Mouse (Mus musculus) right cerebral cortex, postnatal 25 days (tissue): Measurements from ENCODE around the gene Fcho2.
A peak's percentile ranks its signal among the peaks of the same experiment; 100 is the strongest.
"Not testable (repeated sequence)": the region's sequence is repeated elsewhere in the genome, so short reads cannot be mapped to it uniquely, and the experiment has no call there.

Source experiments
- DNase-seq: peaks from one replicate; pipeline ENCODE4 v3.0.0; 2022

The Fcho2 gene

DNA sequence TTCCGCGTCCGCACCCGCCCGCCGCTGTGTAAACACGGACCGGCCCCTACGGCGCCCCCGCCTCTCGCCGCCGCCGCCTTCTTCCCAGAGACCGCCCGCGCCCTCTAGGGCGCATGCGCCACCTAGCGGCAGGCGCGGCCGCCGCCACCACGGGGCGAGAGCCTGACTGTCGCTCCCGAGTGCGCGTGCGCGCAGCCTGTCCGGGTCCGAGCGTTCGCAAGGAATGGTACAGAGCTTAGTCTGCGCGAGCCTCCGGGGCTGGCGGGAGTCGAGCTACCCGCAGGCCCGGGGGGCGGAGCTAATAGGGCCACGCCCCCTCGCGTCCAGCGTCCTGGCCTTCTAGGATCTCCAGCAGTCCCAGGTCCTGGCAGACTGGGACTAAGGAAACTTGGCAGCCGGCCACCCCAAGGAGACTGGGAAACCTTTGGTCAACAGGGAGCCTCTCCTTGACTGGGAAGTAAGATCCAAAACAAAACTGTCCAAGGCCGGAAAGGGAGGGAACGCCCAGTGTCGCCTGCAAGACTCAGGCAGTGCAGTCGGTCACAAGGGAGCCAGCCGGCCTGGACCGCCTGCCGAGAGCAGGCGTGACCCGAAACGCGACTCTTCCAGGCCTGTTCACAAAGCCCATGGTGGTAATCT, at the start of gene Fcho2:
Gene Fcho2, minus strand, starts transcription at position 303 of the 639 bp plus-strand sequence.
- DNase-seq = peak; percentile 95

DNA sequence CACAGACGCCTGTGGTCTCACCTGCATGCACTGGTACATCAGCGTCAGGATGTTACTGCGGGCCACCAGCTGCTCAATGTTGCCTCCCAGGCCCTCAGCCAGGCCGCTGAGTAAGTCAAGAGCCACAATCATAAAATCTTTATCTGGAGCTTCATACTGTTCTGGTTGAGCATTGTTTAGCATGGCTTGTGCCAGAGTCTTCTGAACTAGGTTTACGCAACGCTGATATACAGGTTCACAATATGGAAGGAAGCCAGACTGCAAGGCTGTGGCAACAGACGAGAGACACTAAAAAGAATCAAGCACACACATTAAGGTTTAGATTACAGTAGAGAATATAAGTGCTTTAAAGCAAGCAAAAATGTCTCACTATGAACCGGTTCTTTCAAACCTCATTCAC, 40.0 kb upstream of the Fcho2 start:
- no peak for DNase-seq

DNA sequence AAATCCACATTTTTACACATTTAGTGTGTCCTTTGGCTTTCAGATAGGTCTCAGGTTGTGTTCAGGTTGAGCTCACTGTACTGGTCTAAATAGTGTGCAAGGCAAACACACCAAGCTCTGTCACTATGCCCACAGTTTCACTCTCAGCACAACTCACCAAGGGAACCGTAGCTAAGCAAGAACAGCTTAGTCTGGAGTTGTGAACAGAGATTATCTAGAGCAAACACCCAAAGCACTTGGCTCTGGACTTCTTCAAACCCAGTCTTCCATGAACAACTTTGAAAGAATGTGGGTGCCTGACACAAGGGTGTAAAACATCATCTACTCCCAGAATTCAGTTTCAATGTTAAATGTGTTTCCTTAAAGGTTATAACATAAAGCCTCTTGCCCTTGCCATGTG, 30.5 kb upstream of the Fcho2 start:
- DNase-seq = no peak

DNA sequence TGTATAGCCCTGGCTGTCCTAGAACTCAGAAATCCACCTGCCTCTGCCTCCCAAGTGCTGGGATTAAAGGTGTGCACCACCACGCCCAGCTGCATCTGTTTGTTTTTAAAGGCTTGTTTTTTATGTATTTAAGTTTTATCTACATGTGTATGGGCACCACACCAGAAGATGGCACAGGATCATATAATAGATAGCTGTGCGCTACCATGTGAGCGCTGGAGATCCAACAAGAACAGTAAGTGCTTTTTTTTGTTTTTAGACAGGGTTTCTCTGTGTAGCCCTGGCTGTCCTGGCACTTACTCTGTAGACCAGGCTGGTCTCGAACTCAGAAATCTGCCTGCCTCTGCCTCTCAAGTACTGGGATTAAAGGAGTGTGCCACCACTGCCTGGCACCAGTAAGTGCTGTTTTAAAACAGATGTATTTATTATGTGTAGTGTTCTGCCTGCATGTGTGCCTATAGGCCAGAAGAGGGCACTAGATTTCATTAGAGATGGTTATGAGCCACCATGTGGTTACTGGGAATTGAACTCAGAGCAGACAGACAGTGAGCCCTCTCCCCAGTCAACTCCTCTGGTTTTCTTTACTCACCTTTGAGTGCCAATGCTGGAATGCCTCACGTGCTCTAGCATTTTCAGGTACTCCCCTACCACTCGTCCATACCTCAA, 21.3 kb upstream of the Fcho2 start:
- DNase-seq = no peak

DNA sequence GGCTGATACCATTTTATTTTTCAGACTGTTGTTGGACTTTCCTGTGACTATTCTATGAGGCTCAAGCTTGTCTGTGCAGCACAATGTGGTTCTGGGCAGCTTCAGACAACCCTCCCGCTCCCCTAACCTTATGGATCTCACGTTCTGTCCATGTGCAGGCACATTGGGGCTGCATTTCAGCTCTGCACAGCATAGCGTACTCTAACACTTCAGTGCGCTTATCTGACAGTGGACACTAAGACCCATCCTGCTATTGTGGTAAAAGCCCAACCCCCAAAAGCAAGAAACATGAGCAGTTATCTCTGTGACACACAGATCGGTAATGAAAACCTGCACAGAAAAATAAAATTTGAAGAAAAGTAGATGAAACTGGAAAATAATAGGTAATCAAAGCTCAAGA, 20.5 kb upstream of the Fcho2 start:
- no peak for DNase-seq

DNA sequence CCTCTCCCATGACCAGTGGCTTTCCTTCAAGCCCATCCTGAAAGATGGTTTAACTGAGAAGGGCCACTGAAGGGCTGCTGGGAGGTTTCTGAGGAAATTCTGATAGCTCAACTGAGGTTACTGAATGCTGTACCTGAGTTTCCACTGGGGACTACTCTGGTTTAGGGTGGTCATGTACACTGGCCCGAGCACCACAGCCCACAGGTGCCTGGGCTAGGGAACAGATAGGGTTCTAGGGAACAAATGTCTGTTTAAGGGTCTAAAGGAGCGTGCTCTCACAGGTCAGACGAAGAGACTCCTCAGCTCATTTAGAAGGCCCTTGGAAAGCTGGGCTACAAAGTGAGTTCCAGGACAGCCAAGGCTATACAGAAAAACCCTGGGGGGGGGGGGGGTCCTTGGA, 19.5 kb upstream of the Fcho2 start:
- no peak for DNase-seq

DNA sequence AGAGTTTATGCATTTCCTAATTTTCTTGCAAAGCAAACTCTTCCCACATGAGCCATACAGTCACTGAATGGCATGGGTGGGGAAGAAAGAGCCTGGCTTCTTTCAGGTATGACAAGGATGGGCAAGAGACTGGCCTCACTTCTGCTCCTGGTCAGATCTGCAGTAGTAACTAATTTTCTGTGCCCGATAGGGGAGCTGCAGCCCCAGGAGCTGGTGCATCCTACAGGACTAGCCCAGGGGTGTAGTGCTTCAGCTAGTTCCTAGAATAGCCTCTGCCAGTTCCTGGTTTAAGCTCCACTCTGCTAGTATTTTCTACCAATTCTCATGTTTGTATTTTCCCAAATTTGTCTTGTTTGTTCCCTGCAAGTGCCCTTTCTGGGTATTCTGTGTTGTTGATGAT, 18.9 kb upstream of the Fcho2 start:
- DNase-seq = no peak

DNA sequence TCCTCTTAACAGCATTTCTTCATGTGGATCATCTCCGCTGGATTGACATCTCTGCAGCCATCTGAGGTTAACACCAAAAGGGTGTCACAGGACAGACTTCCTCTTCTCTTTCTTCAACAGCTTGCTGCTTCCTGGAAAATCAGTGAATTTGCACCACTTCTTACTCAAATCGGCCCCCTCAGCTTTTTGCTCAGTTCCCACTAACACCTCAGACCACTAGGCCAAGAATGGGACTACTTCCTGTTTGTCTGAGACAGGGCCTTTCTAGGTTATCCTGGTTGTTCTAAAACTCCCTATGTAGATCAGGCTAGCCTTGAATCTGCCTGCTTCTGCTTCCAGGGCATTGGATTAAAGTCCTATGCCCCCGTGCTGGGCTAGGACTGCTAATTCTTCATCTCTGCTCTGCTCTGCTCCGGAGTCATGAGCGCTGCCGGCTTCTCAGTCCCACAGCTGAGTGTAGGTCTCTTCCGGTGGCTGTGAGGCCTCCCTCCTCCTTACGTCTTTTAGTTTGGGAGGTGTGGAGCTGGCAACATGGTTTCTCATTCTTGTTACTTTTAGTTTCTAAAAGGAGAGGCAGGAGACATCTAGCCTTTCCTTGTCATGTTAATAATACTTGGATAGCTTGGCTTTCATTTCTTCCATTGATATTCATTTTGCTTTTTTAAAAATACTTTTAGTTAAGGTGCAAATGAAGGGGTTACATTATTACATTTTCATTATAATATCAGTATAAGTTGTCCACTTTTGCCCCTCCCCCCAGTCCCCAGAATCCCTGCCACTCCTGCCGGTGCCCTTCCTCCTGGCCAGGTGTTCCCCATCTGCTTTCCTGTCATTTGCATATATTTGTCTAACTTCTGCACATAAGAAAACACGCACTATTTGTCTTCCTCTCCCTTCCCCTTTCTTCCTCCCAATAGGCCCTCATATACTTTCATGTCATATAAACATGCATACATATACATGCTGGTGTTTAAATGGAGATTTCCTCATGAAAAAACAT, 17.5 kb upstream of the Fcho2 start:
- DNase-seq = no peak

DNA sequence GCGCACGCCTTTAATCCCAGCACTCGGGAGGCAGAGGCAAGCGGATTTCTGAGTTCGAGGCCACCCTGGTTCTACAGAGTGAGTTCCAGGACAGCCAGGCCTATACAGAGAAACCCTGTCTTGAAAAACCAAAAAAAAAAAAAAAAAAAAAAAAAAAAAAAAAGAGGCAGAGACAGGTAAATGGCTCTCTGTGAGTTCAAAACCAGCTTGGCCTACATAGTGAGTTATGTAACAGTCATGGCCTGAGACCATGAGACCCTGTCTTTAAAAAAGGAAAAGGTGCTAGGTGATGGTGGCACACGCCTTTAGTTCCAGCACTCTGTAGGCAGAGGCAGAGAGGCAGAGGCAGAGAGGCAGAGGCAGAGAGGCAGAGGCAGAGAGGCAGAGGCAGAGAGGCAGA, 13.8 kb upstream of the Fcho2 start:
- DNase-seq = not testable (repeated sequence)

DNA sequence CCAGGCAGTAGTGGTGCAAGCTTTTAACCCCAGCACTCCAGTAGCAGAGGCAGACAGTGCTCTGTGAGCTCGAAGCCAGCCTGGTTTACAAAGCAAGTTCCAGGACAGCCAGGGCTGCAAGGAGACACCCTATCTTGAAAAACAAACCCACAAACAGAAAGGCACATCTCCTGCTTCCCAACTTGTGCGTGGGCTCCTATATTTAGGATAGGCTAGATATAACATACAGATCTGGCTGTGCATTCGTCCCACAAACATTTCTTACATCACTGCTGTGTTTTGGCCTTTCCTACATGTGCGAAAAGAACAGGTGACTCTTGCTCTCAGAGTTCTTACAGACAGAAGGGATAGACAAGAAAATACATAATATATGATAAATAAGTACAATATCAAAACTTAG, 10.3 kb upstream of the Fcho2 start:
- DNase-seq = no peak

DNA sequence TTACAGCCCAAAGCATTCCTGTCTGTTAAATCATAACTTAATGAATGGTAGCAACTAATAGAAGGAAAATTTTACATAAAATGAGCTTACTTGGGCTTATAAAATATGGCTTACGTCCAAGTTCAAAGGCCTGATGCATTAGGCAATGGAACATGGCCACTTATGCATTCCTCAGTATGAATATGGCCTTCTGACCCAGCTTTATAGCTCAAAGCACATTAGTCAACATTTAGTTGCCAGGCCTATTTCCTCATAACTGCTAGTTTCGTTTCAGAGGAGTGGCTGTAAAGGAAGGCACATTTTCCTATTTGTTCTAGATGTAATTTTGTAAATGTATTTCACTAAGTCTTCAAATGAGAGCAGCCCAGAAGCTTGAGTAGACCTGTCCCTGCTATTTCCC, 3.8 kb upstream of the Fcho2 start:
- DNase-seq = no peak

DNA sequence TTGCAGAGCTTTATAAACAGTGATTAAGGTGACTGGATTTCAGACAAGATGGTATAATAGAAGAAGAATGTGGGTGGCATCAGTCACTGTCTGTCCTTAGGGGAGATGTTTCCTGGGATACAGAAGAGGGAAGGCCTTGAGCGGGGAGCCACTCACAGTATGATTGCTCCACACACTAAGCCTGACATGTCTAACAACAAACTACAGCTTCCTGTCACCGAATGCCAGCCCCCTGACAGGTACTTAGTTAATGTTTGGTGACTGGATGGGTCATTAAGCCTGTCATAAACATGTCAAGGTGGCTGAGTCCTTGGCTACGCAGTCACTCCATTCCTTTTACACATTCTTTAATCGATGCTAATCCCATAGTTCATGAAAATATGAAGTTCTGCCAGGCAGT, 3.0 kb upstream of the Fcho2 start:
- DNase-seq = no peak

DNA sequence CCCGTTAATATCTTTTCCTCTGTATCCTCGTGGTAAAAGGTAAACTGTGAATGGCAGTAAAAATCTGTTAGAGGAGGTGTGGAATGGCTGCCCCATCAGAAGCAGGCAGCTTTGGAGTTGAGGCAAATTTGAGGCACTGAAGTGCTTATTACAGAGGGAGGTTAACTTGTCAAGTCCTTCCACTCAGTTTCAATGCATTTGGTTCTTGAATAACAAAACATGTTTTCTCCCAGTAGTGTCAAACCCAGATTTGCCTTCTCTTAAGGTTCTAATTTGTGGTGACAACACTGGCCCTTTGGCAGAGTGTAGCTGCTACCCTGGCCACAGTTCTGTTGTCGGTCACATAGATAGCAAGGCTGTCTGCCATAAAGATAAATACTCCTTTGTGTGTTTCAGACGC, 2.5 kb upstream of the Fcho2 start:
- DNase-seq = no peak

DNA sequence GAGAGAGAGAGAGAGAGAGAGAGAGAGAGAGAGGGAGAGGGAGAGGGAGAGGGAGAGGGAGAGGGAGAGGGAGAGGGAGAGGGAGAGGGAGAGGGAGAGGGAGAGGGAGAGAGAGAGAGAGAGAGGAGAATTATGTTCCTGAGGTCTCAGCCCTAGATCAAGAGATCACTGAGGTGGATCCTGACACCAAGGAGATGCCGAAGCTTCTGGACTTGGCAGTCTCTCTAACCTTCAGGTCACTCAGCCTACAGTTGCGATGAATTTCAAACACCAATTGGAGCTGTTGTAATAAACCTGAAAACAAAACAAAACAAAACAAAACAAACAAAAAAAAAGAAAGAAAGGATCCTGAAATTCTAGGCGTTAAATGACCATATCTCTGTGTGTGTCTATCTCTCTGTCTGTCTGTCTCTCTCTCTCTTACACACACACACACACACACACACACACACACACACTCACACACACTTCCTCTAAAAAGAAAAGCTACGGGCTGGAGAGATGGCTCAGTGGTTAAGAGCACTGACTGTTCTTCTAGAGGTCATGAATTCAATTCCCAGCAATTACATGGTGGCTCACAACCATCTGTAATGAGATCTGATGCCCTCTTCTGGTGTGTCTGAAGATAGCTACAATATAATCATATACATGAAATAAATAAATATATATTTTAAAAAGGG, 1.9 kb upstream of the Fcho2 start:
- not testable (repeated sequence) for DNase-seq

DNA sequence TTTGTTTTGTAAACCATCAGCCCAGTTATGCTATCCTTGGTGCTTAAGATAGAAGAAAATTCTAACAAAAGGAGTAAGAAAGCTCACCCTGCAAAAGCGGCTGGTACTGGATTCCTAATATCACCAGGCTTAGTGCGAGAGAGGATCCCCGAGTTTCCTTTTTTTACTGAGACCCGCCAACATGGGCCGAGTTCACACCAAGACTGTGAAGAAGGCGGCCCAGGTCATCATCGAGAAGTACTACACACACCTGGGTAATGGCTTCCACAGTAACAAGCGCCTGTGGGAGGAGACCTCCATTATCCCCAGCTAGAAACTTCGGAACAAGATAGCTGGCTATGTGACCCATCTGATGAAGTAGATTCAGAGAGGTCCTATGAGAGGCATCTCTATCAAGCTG, 1.3 kb upstream of the Fcho2 start:
- no peak for DNase-seq

DNA sequence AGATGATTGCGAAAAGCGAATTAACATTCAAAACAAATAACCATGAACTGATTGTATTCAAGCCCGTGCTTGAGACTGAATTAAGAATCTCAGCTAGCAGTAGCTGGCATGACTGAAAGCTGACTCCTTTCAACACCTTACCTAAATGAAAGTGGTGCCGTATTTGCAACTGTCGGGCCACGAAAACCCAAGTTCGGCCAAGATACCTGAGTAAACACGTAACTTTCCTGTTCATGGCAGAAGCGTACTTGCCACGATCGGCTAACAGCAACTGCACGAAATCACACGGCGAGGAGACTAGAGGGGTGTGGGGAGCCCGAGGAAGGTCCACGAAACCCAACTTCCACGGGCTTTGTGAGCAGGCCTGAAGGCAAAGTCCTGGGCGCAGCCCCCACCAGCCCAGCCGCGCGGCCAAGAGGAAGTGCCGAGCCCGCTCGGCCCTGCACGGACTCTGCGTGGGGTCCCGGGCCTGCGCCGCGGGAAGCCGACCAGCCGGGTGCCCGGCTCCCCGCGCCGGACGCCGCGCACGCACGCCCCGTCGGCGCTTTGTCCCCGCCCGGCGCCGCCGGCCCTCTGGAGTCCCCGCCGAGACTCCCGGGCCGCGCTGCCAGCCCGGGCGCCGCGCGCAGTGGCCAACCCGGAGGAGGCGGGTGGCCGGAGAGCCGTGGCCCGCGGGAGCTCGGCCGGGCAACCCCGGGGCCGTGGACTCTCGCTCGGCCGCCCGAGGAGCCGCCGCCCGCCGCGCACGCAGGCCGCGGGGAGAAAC, 791 bp downstream of the Fcho2 start:
- no peak for DNase-seq

DNA sequence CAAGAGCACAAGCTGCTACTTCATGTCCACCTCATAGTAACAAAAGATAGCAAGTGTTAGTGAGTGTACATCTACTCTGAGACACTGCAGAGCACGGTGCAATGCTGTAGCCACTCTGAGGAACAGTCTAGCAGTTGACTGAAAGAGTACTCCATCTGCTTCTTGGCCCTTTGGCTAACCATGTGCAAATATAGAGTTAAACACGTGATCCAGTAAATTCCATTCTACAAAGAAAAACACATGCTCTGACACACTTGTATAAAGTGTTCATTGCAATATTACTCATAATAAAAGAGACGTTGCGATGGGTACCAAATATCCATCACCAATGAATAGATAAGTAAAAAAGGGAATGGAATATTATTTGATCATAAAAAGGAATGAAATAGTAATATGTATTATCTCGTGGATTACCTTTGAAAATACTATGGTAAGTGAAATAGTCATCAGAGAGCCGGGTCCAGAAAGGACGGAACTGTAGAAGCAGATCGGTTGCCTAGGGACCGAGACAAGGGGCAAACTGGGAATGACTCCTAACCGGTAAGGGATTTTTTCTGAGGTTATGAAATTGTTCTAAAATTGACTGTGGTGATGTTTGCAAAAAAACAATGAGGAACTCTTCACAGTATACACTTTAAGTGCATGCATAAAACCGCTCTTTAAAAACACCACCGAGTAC, 1.5 kb downstream of the Fcho2 start:
- DNase-seq = no peak

DNA sequence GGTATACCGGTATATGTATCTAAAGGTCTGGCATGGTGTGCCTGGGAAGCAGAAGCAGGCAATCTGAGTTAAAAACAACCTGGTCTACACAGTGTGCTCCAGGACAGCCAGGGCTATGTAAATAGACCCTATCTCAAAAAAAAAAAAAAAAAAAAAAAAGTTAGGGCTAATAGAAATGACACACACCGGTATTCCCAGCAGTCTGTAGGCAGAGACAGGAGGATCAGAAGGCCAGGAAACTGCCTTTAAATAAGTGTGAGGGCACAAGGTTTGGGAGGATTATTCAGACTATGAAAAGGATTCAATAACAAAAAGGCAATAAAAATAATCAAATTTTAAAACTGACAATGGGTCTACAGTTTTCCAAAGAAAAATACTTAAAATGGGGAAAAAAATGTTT, 2.1 kb downstream of the Fcho2 start:
- DNase-seq = no peak

DNA sequence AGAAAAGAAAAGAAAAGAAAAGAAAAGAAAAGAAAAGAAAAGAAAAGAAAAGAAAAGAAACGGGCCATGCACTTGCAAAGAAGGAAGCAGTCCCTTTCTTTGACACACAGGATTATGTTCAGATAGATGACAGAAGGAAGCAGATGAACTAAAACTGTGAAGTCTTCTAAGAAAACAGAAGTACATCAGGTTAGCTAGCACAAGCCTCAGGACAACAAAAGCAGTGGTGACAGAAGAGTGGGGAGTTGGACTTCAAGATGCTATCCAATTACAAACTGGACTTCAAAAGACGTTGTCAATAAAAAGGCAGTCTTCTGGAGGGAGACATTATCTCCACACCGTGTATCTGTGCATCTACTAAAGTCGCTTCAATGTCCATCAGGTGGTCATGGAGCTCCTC, 3.0 kb downstream of the Fcho2 start:
- DNase-seq = no peak

DNA sequence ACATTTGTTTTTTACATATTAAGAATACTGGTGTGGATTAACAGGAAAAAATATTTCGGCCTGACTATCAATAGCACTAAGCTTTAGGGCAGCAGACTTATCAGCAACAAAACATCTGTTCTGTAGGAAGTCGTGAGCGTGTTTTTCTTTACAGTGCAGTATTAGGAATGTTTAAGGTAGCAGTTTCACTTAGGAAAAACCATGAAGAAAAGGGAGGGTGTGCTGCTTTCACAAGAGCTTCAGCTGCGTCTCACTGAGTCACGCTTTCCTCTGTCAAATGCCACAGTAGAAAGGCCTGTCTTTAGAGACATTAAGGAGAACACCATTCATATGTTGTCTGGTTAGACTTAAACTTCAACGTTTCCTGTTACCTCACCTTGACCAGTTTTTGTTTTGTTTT, 5.1 kb downstream of the Fcho2 start:
- no peak for DNase-seq

DNA sequence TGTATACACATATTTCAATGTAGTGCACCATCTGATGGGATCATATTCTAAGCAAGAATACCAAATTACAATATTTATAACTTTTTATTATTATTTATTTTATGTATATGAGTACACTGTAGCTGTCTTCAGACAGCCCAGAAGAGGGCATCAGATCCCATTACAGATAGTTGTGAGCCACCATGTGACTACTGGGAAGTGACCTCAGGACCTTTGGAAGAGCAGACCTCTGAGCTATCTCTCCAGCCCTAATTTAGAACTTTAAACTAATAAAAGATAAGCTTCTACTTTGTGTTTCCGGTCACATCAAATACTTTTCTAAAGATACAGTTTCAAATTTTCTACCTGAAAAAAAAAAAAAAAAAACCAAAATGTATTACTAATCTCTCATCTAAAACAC, 6.2 kb downstream of the Fcho2 start:
- no peak for DNase-seq

DNA sequence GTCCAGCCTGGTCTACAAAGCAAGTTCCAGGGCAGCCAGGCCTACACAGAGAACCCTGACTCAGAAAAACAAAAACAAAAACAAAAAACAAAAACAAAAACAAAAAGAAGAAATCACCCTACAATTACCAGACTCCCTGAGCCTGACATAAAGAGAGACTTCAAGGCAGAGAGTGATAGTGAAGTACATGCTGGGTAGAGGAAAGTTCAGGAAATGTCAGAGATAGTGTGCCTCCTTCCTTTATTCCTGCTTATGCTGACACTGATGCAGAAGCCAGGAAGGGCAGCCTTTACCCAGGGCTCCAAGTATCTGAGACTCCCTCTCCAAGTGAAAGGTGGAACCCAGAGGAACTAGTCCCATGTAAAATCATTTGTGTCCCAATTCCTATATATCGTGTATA, 10.8 kb downstream of the Fcho2 start:
- DNase-seq = no peak
